Mouse (Mus musculus): ENCODE results near the gene Dcaf8.

The Dcaf8 gene

DNA sequence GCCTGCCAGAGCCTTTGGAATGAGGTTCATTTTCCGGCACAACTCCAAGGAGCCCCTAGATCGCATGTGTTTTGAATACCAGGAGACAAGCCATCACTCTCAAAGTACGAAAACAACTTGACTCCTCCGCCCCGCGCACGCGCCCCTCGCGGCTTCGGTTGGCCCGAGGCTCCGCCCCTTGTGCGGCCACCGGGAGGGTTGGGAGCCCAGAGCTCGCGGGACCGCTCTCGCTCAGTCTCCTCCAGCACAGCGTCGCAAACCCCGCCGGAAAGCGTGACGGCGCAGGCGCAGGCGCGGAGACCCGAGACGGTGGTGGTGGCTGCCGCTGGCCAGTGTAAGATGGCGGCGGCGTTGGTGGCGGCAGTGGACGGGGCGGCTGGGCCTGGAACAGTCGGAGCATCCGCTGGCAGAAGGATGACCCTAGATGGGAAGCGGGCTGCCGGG lies at the start of gene Dcaf8:
Dcaf8 (plus strand) TSS at position 250 of the 444 bp plus-strand sequence.
- DNase-seq = peak; percentile 94

DNA sequence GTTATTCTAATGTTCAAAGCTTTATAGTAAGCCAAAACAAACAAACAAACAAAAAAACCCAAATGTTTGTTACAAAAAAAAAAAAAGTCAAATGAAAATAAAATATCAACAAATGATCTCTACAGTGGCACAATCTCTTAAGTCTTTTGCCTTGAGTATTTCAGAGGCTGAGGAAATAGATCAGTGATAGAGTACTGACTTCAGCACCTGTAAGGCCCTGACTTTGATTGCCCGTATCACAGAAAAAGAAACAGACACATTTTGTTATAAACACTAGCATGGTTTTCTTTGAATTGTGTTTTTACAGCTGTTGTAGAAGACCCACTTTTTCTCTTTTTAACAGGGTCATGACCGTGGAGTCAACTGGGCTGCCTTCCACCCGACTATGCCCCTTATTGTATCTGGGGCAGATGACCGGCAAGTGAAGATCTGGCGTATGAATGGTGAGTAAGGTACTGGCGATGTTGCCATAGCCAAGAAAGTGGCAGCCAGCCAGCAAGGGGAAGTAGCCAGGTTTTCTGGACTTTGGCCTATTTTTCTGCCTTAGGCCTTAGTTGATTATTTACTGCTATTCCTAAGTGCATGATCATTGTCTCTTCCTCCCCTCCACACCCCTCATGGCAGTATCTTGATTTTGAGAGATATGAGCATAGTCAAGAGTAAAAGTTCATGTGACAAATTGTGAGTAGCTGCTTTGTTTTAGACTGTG lies 48.4 kb upstream of the Dcaf8 start:
- peak; percentile 15 for DNase-seq

DNA sequence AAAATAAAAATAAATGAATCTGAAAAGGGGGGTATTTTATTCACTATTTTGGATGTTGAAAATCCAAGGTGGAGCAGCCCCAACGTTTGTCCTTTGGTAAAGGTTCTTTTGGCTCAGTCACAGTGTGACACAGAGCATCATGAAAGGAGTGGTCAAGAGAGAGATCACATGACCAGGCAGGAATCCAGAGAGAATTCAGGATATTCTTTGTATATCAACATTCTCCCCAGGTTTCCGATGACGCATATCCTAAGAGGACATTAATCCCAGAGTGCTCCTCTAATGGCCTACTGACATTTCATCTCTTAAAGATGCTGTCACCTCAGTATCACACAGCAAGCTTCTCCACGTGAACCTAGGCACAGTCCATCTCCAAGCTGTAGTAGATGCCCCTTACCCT lies 44.3 kb upstream of the Dcaf8 start:
- no peak for DNase-seq

DNA sequence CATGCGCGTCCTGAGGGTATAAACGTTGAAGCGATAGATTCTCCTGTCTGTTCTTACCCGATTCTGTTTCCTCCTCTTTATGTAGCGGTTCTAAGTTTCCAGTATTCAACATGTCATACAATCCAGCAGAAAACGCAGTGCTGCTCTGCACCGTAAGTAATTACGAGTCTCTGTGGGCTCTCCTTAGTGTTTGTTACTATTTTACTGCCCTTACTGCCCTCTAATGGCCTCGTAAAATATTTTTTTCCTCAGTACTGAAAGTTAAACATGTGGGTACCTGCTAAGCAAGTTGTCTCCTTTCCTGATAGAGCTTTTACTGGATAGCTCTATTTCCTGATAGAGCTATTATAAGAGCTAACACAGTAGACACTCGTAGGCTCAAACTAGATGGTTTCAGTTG lies 42.8 kb upstream of the Dcaf8 start:
- DNase-seq = no peak

DNA sequence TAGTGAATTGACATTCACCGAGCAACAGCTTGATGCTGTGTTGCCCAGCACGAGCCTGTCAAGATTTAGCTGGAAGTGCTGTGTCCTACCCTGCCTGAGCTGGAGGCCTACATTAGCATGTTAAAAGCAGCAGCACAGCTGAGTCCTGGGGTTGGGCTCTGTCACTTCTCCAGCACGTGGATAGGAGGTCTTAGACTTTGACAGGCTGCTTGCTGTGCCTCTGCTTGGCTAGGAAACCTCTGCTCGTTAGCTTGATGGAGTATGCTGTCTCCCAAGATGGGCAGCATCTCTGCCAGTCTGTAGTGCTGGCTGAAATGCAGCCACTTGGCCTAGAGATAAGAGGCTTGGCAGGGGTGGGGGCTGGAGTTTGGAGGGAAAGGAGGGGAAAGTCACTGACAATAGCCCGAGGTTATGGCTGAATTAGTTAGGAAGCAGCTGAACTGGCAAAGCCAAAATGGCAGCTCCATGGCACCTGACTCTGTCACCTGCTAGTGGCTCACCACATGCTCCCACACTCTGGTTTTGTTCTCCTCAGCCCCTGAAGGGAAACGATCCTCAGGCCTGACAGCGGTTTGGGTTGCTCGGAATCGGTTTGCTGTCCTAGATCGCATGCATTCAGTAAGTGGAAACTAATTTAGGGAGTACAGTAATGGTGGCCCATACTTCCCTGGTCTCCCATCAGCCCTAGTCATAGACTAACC lies 40.0 kb upstream of the Dcaf8 start:
- DNase-seq = no peak

DNA sequence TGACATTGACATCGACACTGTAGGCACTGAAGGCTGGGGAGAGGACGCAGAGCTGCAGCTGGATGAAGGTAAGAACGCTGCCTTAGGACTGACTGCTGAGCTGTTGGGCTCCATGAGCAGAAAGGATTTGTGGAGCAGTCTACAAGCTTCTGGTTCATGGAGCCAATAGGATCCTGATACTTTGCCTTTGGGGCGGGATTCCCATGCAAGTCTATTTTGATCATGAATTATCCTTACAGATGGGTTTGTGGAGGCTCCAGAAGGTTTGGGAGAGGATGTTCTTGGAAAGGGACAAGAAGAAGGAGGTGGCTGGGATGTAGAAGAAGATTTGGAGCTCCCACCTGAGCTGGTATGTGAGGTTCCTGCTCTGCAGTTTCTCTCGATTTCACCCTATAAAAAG lies 30.9 kb upstream of the Dcaf8 start:
- no peak for DNase-seq

DNA sequence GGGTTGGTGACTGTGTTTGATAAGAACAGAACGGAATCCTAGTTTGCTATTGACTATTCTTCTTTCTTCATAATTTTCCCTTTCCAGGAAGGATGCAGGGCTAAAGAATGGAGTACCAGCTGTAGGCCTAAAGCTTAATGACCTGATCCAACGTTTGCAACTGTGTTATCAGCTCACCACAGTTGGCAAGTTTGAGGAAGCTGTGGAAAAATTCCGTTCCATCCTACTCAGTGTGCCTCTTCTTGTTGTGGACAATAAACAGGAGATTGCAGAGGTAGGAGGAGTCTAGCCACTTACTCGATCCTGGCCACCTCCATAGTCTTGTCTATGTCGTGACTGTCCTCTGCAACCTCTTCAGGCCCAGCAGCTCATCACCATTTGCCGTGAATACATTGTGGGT lies 28.8 kb upstream of the Dcaf8 start:
- no peak for DNase-seq

DNA sequence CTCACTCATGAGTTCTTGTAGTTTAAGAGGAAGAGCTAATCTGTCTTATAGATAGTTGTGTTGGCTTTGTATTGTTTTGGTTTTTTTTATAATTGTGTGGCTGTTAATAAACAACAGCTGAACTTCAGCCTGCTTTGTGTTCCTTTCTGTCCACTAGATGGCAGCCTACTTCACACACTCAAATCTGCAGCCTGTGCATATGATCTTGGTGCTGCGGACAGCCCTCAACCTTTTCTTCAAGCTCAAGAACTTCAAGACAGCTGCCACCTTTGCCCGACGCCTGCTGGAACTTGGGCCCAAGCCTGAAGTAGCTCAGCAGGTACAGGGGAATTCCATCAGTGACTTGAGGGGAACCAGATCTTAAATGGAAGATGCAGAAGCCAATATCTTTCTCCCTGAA lies 28.2 kb upstream of the Dcaf8 start:
- DNase-seq = no peak

DNA sequence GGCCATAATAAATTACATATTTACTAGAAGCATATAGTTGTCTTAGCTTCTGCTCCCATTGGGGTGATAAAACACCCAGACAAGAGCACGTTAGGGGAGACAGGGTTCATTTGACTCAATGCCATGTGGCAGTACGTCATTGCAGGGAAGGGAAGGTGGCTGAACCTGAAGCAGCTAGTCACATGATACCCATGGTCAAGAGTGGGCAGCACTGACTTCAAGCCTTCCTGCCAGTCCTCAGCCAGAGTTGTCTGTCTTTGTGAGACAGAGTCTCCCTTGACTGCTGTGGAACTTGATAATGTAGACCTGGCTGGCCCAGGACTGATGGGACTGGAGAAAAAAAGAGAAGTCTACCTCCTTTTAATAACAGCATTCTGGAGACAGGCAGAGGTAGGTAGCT lies 25.2 kb upstream of the Dcaf8 start:
- no peak for DNase-seq

DNA sequence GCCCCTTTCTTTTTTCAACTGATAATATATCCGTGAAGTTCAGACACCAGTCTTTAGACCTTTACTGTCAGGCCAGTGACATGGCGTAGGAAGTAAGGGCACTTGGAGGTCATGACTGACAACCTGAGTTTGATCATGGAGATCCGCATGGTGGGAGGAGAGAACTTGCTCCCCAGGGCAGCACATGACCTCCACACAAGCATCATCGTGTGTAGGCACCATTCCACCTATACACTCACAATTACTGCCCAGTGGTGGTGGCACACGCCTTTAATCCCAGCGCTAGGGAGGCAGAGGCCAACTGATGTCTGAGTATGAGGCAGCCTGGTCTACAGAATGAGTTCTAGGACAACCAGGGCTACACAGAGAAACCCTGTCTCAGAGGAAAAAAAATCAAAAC lies 23.3 kb upstream of the Dcaf8 start:
- DNase-seq = no peak

DNA sequence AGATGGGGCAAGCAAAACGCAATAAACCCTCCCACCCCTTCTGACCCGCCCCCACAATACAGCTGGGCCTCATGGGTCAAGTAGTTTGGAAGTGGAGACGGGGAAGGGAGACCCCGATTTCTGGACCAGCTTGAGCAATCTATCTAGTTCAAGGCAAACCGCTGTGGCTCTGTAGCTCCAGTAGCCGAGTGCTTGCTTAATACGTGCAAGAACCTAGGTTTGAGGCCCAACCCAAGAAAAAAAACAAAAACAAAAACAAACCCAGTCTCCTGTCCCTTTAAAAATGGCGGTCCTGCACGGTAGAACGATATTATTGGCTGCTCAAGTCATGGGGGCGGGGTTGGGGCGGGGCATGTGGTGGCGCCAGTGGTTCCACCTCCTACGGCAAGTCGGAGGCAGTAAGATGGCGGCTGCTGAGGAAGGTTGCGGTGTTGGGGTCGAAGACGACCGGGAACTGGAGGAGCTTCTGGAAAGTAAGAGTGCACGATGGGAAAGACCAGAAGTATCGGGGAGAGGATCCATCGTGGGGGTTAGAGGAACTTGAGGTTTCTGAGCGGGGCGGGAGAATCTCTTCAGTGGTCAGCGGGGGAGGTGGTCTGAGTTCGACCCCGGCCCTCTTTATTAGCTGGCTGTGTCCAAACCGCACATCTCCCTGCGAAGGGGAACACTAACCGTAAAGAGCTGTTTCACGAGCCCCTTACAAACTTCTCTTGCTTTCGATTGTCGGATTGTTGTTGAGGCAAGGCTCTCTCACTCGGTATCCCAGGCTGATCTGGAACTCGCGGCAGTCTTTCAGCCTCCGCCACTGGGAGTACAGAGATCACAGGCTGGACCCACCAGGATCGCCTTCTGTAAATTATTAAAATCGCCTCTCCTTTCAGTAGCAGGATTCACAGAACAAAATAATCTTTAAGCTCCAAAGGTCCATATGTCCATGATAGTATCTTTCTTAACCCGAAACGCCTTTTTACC lies 21.2 kb upstream of the Dcaf8 start, which contains the start of gene Pex19:
Pex19 (plus strand) TSS at position 380 of the 972 bp plus-strand sequence.
- peak; percentile 82 for DNase-seq

DNA sequence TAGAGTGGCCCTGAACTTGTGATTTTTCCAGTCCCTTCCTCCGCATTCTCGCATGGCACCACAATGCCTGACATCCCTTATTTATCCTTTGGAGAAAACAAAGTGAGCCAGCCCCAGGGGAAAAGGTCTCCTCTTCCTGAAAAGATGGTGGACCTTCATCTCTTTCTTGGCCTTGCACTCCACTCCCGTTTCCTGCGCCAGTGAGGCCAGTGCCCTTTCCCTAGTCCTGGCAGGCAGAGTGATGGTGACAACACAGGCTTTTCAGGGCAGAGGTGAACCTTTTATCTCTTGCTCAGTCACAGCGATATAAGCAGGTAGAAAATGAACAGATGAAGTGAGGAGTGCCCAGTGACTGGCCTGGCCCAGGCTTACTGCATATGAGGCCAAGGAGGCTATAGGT lies 20.4 kb upstream of the Dcaf8 start:
- no peak for DNase-seq

DNA sequence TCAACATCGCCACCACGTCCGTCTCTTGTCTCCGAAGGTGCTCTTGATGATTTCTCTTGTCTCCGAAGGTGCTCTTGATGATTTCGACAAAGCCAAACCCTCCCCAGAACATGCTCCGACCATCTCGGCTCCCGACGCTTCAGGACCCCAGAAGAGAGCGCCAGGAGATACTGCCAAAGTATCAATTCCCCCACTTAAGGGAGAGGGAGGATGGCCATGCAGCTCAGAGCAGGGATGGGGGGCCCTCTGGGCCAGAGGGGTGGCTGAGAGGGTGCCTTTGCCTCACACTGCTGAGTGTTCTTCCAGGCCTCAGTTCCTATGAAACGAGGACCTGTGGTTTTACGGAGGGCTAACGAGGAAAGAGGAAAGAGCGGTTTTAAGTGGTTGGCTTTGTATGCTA lies 19.3 kb upstream of the Dcaf8 start:
- DNase-seq = no peak

DNA sequence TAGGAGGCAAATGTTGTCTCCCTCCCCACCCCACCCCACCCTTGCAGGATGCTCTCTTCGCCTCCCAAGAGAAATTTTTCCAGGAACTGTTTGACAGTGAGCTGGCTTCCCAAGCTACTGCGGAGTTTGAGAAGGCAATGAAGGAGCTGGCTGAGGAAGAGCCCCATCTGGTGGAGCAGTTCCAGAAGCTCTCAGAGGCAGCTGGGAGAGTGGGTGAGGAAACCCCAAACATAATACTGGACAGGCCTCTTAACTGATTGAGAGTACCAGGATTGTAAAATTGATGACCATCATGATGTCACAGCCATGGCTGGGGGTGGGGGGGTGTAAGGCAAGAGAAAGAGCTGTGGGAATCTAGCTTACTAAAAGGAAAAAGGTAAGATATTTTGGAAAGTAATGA lies 18.8 kb upstream of the Dcaf8 start:
- DNase-seq = peak; percentile 32

DNA sequence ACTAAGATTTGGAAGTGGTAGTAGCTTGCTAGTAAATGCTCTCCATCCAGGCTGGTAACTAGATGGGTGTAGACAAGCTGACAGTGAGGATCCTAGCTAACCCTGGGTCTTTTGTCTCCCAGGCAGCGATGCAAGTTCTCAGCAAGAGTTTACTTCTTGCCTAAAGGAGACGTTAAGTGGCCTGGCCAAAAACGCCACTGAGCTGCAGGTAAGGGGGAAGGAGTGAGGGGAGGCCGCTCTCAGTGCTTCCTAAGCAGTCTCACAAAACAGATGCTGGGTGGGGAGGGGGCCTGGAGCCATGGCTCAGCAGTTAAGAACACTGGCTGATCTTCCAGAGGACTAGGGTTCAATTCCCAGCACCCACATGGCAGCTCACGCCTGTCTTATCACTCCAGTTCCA lies 18.1 kb upstream of the Dcaf8 start:
- DNase-seq = no peak

DNA sequence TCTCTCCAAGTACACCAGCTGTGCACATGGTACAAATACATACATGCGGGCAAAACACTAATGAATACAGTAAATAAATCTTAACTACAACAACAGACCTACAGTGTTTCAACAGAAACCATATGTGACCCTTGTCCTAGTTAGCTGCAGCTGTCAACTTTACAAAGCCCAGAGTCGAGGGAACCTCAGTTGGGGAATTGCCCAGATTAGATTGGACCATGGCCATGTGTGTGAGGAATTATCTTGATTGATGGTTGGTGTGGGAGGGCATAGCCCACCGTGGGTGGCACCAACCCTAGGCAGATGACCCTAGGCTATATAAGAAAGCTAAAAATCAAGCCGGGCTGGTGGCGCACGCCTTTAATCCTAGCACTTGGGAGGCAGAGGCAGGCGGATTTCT lies 15.6 kb upstream of the Dcaf8 start:
- no peak for DNase-seq

DNA sequence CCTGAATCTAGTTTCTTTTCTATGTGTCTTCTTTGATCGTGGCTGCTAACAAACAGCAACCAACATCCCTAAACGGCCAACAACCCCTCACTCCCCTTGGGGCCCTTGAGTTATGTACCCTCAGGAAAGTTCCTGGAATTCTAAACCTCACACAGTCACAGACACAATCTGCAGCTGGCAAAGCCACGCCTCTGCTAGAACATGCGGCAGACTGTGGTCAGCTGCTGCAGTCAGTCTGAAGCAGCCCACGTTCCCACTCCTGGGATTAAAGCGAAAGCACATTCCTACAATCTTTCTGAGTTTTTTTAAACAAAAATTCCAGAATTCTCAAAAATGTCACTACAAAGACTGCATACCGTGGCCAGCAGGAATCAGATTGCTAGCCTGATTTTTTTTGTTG lies 14.3 kb upstream of the Dcaf8 start:
- DNase-seq = no peak

DNA sequence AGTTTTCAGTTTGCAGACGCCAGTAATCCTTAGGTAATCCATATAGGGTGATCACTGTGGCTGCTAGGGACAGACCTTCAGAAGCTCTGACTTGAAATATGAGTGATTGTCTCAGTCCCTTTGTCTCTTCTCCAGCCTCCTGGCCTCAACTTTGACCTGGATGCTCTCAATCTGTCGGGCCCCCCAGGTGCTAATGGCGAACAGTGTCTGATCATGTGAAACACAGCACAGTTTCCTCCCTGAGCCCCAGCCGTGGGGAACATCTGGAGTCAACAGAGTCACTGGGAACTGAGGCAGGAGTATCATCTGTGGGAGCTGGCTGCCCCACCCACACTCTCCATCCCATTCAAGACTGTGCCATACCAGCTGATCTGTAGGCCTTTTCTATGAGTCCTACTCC lies 13.8 kb upstream of the Dcaf8 start:
- DNase-seq = no peak

DNA sequence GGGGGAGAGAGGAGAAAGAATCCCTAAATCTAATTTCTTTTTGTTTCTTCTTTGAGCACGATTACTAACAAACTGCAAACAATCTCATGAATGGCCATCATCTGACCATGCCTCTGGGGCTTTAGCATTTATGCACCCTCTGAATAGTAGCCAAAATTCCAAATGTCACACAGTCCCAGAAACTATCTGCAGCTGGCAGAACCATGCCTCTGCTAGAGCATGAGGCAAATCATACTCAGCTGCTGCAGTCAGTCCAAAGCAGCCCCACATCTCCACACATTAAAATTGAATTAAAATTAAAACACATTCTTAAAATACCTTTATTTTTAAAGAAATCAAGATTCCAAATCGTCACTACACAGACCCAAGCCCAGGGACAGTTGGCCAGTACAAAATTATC lies 7.7 kb upstream of the Dcaf8 start:
- DNase-seq = no peak

DNA sequence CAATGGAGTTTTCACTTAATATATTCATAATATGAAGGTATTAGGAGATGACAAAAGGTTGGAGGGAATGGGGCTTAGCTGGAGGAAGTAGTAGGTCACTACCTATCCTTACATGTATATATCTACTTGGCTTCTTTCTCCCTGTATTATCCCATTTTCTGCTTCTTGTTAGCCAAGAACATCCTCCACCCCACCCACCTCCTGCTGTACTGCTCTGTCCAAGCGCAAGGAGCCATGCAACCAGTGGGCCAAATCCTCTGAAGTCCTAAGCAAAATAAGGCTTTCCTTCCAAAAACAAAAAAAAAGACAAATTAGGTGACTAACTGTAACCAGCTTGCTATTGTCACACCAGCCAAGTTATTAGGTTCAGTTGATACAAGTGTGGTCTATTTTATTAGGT lies 7.1 kb upstream of the Dcaf8 start:
- DNase-seq = no peak

DNA sequence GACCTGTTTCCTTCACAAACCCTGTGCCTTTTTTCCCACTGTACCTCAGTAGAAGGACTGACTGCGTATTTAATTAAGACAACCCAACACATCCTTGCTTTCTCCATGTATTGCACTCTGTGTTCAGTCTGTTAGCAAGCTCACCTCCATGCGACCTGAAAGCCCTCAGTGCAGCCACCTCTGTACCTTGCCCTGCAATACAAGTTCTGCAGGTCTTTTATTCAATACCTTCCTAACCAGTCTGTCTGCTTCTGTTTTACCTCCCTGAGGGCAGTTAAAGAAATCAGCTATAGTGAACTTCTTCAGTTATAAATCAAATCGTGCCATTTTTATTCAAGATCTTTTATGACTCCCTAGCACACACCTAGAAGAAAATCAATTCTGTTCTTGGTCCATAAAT lies 6.4 kb upstream of the Dcaf8 start:
- DNase-seq = no peak

DNA sequence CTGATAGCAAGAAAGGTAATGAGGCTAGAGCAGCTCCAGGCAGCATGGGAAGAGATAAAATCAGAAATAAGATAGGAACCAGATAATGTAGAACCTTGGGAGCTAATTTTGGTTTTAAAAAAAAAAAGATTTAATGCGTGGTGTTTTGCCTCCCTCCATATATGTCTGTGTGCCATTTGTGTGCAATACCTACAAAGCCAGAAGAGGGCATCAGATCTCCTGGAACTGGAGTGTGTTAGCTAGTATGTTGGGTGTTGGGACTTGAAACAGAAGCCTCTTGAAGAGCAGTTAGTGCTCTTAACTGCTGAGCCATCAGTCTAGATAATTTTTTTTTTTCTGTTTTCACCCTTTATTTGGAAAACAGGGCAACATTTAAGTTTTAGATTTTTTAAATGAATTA lies 4.3 kb upstream of the Dcaf8 start:
- DNase-seq = peak; percentile 16

DNA sequence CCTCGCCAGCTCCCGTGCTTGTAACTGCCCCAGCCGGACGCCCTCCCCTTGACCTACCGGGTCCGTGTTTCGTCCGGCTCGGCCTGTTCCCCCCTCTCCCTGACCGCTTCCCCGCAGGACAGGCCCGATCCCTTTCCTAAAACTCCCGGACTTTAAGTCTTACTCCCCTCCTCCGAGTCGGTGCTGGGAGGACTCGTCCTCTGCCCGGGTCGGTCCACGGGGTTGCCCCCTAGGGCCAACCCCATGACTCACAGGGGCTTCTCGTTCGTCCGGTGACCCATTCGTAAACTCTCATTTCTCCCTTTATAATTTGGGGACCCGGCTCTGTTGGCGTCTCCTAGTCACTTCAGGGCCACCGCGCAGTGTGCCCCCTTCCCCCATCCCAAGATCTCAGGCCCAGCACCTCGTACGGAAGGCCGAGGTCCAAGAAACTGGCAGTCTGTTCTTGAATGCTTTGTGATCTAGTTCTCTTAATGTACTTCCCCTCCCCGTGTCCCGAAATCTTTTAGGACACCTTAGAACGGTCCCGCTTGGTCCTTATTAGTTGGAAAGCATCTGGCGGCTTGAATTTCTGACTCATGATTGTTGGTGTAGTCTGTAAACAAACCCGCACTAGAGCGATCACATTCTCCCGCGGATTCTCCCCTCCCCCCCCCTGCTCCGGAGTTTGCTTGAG lies 533 bp downstream of the Dcaf8 start:
- peak; percentile 19 for DNase-seq

Data from right cerebral cortex, postnatal 4 days (tissue).